Mouse (Mus musculus): Measurements from ENCODE around the gene Zbed4. TPM values are rescaled to one million over a fixed set of nuclear protein-coding genes. Genes with fewer than 3 reads are reported as not detected.
"Not testable (repeated sequence)": the region's sequence is repeated elsewhere in the genome, so short reads cannot be mapped to it uniquely, and the experiment has no call there.

Gene Zbed4
- polyA plus RNA-seq, 1 experiment, result 36.6 TPM

DNA sequence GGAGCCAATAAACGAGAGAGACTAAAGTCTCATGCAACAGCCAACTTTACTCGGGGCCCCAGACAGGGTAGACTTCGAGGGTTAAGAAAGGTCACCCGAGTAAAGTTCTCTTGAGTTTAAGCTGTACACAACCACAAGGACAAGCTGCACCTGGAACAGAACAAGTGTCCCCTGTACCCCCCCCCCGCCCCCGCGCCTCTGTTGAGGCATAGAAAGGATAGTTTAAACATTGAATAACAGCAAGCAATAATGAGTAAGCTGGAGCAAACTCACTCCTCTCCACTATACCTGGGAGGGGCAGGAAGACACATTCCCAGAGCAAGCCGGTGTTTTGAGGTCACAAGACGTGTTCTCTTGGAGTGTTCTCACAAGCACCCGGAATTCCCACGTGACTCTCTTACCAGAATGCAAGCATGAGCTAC, 48.5 kb downstream of the Zbed4 start:
- DNase-seq, result no peak
- 0 out of 2 replicates have a peak, but pooled peaks cover 4% of the 10 kb centered on the region for H3K36me3 ChIP-seq (ENCODE audit: control insufficient read depth, insufficient read depth, low read length)
- H3K4me3 ChIP-seq (ENCODE audit: control insufficient read depth, insufficient read depth, low read length), result no peak overlapping the region
- H3K27ac ChIP-seq (ENCODE audit: control insufficient read depth, insufficient read depth, low read length), result no peak overlapping the region
- TF ChIP-seq POLR2A (IDR thresholded peaks at IDR 0.05; ENCODE audit: control insufficient read depth, extremely low read depth, insufficient read depth, low read length, poor library complexity) (no peak), CTCF (IDR thresholded peaks at IDR 0.05; ENCODE audit: borderline replicate concordance, control insufficient read depth, extremely low read depth, insufficient read depth, low read length, poor library complexity) (no peak)
- 86% methylated on average over 11 of the region's 11 CpGs for WGBS
- no peaks in the 10 kb centered on the region for H3K4me1 ChIP-seq (replicated peaks; ENCODE audit: control insufficient read depth, insufficient read depth, low read length)
- no peaks in the 10 kb centered on the region for H3K27me3 ChIP-seq (ENCODE audit: control insufficient read depth, insufficient read depth, low read length)

DNA sequence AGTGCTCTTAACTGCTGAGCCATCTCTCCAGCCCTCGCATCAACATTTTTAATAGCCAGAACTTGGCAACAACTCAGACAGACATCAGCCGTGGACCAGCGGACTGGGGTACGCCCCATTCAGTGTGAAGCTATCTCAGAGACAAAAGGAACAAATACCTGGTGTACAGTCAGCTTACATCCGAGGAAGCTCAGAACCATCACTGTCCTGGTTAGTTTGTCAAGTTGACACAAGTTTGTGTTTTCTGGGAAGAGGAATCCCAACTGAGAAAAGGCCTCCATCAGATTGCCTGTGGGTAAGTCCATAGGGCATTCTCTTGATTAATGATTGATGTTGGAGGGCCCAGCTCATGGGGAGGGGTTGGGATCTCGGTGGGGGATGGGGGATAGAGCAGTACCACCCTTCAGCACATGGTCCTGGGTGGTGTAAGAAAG, 49.5 kb downstream of the Zbed4 start:
- H3K36me3 ChIP-seq (ENCODE audit: control insufficient read depth, insufficient read depth, low read length), result peaks cover 13% of the 10 kb centered on the region
- no peak overlapping the region for H3K4me3 ChIP-seq (ENCODE audit: control insufficient read depth, insufficient read depth, low read length)
- no peak for DNase-seq
- H3K27me3 ChIP-seq (ENCODE audit: control insufficient read depth, insufficient read depth, low read length), result no peaks in the 10 kb centered on the region
- H3K4me1 ChIP-seq (replicated peaks; ENCODE audit: control insufficient read depth, insufficient read depth, low read length), result no peaks in the 10 kb centered on the region
- 89% methylated on average over 6 of the region's 6 CpGs for WGBS
- H3K27ac ChIP-seq (ENCODE audit: control insufficient read depth, insufficient read depth, low read length), result no peak overlapping the region
- TF ChIP-seq POLR2A (IDR thresholded peaks at IDR 0.05; ENCODE audit: control insufficient read depth, extremely low read depth, insufficient read depth, low read length, poor library complexity), result no peak
- TF ChIP-seq CTCF (IDR thresholded peaks at IDR 0.05; ENCODE audit: borderline replicate concordance, control insufficient read depth, extremely low read depth, insufficient read depth, low read length, poor library complexity), result no peak

DNA sequence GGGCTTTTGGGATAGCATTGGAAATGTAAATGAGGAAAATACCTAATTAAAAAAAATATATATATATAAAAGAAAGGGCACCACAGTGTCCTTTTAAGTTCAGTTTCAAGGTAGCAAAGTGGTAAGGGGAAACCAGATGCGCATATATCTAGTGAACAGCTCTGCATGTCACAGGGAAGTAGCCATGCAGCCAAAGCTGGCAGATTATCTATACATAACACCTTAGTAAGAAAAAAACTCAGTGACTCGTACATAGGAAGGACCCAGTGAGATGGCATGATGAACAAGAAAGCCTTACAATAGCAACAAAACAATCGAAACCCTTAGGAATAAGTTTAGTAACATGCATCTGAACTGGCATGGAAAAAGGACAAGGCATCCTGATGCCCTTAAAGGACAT, 50.4 kb downstream of the Zbed4 start:
- Histone ChIP-seq H3K36me3 (ENCODE audit: control insufficient read depth, insufficient read depth, low read length) (peaks cover 19% of the 10 kb centered on the region), H3K4me1 (replicated peaks; ENCODE audit: control insufficient read depth, insufficient read depth, low read length) (no peaks in the 10 kb centered on the region), H3K27me3 (ENCODE audit: control insufficient read depth, insufficient read depth, low read length) (no peaks in the 10 kb centered on the region), H3K4me3 (ENCODE audit: control insufficient read depth, insufficient read depth, low read length) (no peak overlapping the region), H3K27ac (ENCODE audit: control insufficient read depth, insufficient read depth, low read length) (no peak overlapping the region)
- no peak for DNase-seq
- WGBS, result 94% methylated on average over 3 of the region's 3 CpGs
- TF ChIP-seq POLR2A (IDR thresholded peaks at IDR 0.05; ENCODE audit: control insufficient read depth, extremely low read depth, insufficient read depth, low read length, poor library complexity) (no peak), CTCF (IDR thresholded peaks at IDR 0.05; ENCODE audit: borderline replicate concordance, control insufficient read depth, extremely low read depth, insufficient read depth, low read length, poor library complexity) (no peak)

DNA sequence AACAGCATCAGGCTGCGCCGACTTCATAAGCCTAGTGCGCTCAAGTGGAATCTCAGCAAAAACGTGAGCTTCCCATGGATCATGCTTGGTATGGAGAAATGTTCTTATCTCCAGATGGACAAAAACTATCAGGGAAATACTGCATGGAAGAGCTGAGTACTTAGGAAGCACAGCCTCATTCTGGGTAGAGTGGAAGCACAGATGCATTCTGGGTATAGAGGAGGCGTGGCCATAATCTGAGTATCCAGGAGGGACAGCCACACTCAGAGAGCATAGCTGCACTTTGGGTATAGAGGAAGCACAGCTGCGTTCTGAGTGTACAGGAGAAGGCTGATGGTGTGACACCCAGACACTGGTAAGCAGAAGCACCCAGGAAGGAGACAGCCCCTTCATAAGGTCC, 50.9 kb downstream of the Zbed4 start:
- H3K27me3 ChIP-seq (ENCODE audit: control insufficient read depth, insufficient read depth, low read length), result no peaks in the 10 kb centered on the region
- DNase-seq, result no peak
- no peak for TF ChIP-seq POLR2A (IDR thresholded peaks at IDR 0.05; ENCODE audit: control insufficient read depth, extremely low read depth, insufficient read depth, low read length, poor library complexity)
- no peak for TF ChIP-seq CTCF (IDR thresholded peaks at IDR 0.05; ENCODE audit: borderline replicate concordance, control insufficient read depth, extremely low read depth, insufficient read depth, low read length, poor library complexity)
- no peaks in the 10 kb centered on the region for H3K4me1 ChIP-seq (replicated peaks; ENCODE audit: control insufficient read depth, insufficient read depth, low read length)
- peaks cover 19% of the 10 kb centered on the region for H3K36me3 ChIP-seq (ENCODE audit: control insufficient read depth, insufficient read depth, low read length)
- 92% methylated on average over 6 of the region's 6 CpGs for WGBS
- H3K27ac ChIP-seq (ENCODE audit: control insufficient read depth, insufficient read depth, low read length), result no peak overlapping the region
- no peak overlapping the region for H3K4me3 ChIP-seq (ENCODE audit: control insufficient read depth, insufficient read depth, low read length)

DNA sequence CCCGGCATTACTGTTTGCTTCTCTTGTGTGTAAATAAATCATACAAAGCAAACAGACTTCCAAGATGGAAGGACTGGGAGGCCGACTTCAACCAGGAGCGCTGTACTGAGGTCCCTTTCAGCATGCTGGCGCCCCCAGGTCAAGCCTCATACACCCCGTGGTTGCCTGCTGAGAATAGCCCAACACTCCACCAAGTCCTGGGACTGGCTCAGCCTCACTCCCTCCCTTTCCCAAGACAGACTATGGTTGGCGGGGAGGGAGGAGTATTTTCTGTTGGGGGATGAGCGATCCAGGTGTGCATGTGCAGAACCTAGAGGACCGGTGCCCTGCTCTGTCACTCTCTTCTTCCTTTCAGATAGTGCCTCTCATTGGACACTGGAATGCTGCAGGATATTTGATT, 56.7 kb downstream of the Zbed4 start:
- WGBS, result 95% methylated on average over 8 of the region's 8 CpGs
- DNase-seq, result no peak
- TF ChIP-seq CTCF (IDR thresholded peaks at IDR 0.05; ENCODE audit: borderline replicate concordance, control insufficient read depth, extremely low read depth, insufficient read depth, low read length, poor library complexity), result no peak
- TF ChIP-seq POLR2A (IDR thresholded peaks at IDR 0.05; ENCODE audit: control insufficient read depth, extremely low read depth, insufficient read depth, low read length, poor library complexity), result no peak

DNA sequence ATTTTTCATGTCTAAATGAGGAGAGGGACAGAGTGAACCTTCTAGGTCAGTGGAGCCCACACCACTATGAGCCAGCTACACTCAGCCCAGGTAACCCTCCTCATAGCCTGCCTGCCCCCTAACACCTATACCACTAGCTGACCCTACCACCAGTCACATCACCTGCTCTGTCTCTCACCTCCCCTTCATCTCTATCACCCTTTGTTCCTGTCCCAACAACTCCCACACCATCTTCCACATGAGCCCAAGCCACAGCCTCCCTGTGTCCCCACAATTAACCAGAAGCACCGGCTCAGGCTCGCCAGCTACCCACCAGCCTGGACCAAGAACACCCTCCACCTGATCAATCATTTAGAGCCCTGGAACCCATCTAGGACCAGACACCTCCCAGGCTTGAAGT, 58.9 kb downstream of the Zbed4 start:
- no peak for DNase-seq
- H3K4me1 ChIP-seq (replicated peaks; ENCODE audit: control insufficient read depth, insufficient read depth, low read length), result no peaks in the 10 kb centered on the region
- TF ChIP-seq CTCF (IDR thresholded peaks at IDR 0.05; ENCODE audit: borderline replicate concordance, control insufficient read depth, extremely low read depth, insufficient read depth, low read length, poor library complexity), result no peak
- TF ChIP-seq POLR2A (IDR thresholded peaks at IDR 0.05; ENCODE audit: control insufficient read depth, extremely low read depth, insufficient read depth, low read length, poor library complexity), result no peak
- H3K4me3 ChIP-seq (ENCODE audit: control insufficient read depth, insufficient read depth, low read length), result no peak overlapping the region
- no peaks in the 10 kb centered on the region for H3K27me3 ChIP-seq (ENCODE audit: control insufficient read depth, insufficient read depth, low read length)
- no peak overlapping the region for H3K27ac ChIP-seq (ENCODE audit: control insufficient read depth, insufficient read depth, low read length)
- peaks cover 12% of the 10 kb centered on the region for H3K36me3 ChIP-seq (ENCODE audit: control insufficient read depth, insufficient read depth, low read length)
- 95% methylated on average over 2 of the region's 2 CpGs for WGBS

More for the DNA sequence above, 56.7 kb downstream of the Zbed4 start:
- Histone ChIP-seq H3K27ac (ENCODE audit: control insufficient read depth, insufficient read depth, low read length) (no peak overlapping the region), H3K36me3 (ENCODE audit: control insufficient read depth, insufficient read depth, low read length) (peaks cover 19% of the 10 kb centered on the region), H3K4me1 (replicated peaks; ENCODE audit: control insufficient read depth, insufficient read depth, low read length) (no peaks in the 10 kb centered on the region), H3K27me3 (ENCODE audit: control insufficient read depth, insufficient read depth, low read length) (no peaks in the 10 kb centered on the region), H3K4me3 (ENCODE audit: control insufficient read depth, insufficient read depth, low read length) (no peak overlapping the region)

DNA sequence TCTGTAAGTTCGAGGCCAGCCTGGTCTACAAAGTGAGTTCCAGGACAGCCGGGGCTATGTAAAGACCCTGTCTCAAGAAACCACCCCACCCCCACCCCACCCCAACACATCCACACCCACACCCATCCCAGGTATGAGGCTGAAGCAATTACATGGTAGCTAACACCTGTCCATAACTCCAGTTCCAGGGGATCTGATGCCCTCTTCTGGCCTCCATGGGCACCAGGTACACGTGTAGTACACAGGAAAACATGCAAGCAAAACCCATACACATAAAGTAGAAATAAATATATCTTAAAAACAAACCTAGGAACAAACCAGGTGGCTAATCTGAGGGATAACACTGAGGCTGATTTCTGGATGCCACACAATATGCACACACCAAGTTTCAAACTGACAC, 61.8 kb downstream of the Zbed4 start:
- H3K27me3 ChIP-seq (ENCODE audit: control insufficient read depth, insufficient read depth, low read length), result no peaks in the 10 kb centered on the region
- H3K4me3 ChIP-seq (ENCODE audit: control insufficient read depth, insufficient read depth, low read length), result no peak overlapping the region
- WGBS, result 94% methylated on average over 3 of the region's 3 CpGs
- H3K4me1 ChIP-seq (replicated peaks; ENCODE audit: control insufficient read depth, insufficient read depth, low read length), result no peaks in the 10 kb centered on the region; the same call in 1 of the 2 replicates
- no peak for DNase-seq
- H3K36me3 ChIP-seq (ENCODE audit: control insufficient read depth, insufficient read depth, low read length), result no peaks in the 10 kb centered on the region
- TF ChIP-seq CTCF (IDR thresholded peaks at IDR 0.05; ENCODE audit: borderline replicate concordance, control insufficient read depth, extremely low read depth, insufficient read depth, low read length, poor library complexity), result no peak
- TF ChIP-seq POLR2A (IDR thresholded peaks at IDR 0.05; ENCODE audit: control insufficient read depth, extremely low read depth, insufficient read depth, low read length, poor library complexity), result no peak
- no peak overlapping the region for H3K27ac ChIP-seq (ENCODE audit: control insufficient read depth, insufficient read depth, low read length)

DNA sequence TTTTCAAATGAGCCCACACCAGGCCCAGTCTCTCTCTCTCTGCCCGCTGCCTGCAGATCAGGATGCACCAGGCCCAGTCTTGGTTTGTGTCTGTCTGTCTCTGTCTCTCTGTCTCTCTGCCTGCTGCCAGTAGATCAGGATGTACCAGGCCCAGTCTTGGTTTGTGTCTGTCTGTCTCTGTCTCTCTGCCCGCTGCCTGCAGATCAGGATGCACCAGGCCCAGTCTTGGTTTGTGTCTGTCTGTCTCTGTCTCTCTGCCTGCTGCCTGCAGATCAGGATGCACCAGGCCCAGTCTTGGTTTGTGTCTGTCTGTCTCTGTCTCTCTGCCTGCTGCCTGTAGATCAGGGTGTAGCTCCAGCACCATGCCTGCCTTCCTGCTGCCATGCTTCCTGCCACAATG, 62.4 kb downstream of the Zbed4 start:
- not testable (repeated sequence) for H3K27ac ChIP-seq (ENCODE audit: control insufficient read depth, insufficient read depth, low read length); H3K4me1 ChIP-seq (replicated peaks; ENCODE audit: control insufficient read depth, insufficient read depth, low read length); H3K36me3 ChIP-seq (ENCODE audit: control insufficient read depth, insufficient read depth, low read length); DNase-seq; H3K4me3 ChIP-seq (ENCODE audit: control insufficient read depth, insufficient read depth, low read length); H3K27me3 ChIP-seq (ENCODE audit: control insufficient read depth, insufficient read depth, low read length)
- WGBS, result 97% methylated on average over 2 of the region's 2 CpGs
